Mouse (Mus musculus): Measurements from ENCODE around the gene Ptprq.

GRCm38 (mm10) chr10:107496402-107496801 is 223.4 kb downstream of the Ptprq start:
- TF ChIP-seq CTCF (IDR thresholded peaks at IDR 0.05; ENCODE audit: control insufficient read depth, insufficient read depth, insufficient read length) (no peak), MYOG (IDR thresholded peaks at IDR 0.05; ENCODE audit: control insufficient read depth, extremely low read depth, insufficient read length) (no peak), CEBPB (IDR thresholded peaks at IDR 0.05; ENCODE audit: low read depth) (no peak), MAX (IDR thresholded peaks at IDR 0.05) (no peak), USF1 (IDR thresholded peaks at IDR 0.05; ENCODE audit: low read depth) (no peak), FOSL1 (IDR thresholded peaks at IDR 0.05; ENCODE audit: insufficient read depth, low read length, poor library complexity, severe bottlenecking) (no peak), MYOD1 (IDR thresholded peaks at IDR 0.05; ENCODE audit: control insufficient read depth, insufficient read length, low read depth) (no peak)

Measured in C2C12 (cell line).